Mouse (Mus musculus): ENCODE data around the gene Mepce. TPM values are rescaled to one million over a fixed set of nuclear protein-coding genes. Genes with fewer than 3 reads are reported as not detected.
"Not testable (repeated sequence)": the region's sequence is repeated elsewhere in the genome, so short reads cannot be mapped to it uniquely, and the experiment has no call there.

The Mepce gene
- polyA plus RNA-seq (2015; fragmentation: Nextera tagmentation; extraction: Ambion mirVana): 7.4 and 8.2 TPM in 2 replicates

DNA sequence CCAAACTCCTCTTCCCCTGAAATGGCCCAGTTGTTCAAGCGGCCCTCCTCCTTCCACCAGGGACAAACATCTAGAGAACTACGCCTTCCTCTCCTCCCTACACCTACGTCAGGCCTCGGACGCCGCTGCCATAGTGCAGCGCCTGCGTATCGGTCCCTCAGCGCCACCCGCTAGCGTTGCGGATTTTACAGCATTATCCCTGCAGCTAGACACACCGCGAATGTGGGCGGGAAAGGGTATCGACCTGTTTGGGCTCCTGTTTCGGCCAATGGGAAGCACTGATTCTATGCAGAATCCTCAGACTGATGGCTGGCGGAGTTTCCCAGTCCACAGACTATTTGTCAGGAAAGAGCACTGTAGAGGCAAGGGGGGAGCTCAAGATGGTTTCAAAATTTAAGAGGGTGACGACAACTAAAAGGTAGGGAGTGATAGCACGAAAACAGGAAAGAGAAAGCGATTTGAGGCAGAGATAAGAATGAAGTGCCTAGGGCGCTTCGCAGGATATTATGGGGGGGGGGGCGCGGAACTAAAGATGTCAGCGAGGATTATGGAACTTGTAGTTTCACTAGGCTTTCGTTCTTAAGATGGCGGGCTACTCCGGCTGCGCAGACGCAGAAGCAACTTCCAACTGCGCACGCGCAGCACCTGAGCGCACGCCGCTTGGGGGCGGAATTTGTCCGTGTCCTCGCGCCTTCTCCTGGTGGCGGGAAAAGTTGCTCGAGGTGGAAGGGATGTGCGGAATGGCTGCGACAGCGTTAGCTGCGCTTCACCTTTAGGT is at the start of gene Mepce, which contains the start of gene Zcwpw1:
Mepce (minus strand) TSS at position 505 of the 778 bp plus-strand sequence.
Zcwpw1 (plus strand) TSS at position 648 of the 778 bp plus-strand sequence.
- no peaks in the 10 kb centered on the region for H3K27me3 ChIP-seq (ENCODE audit: control insufficient read depth, insufficient read depth, low read length)
- H3K4me3 ChIP-seq (replicated peaks; ENCODE audit: low read length): peak within 1 kb of the TSS; percentile 79
- H3K4me1 ChIP-seq (ENCODE audit: control insufficient read depth, insufficient read depth, low read length): peaks cover 23% of the 10 kb centered on the region
- peak; percentile 61 for ATAC-seq (ENCODE audit: insufficient read depth, low FRiP score)
- peaks cover 9% of the 10 kb centered on the region; the same call in 1 of the 2 replicates for H3K36me3 ChIP-seq (ENCODE audit: control insufficient read depth, insufficient read depth, low read length)
- peak within 1 kb of the TSS; percentile 100 for H3K27ac ChIP-seq (ENCODE audit: low read length)
- H3K9ac ChIP-seq (ENCODE audit: low read length): peak within 1 kb of the TSS; percentile 92
- peak within 1 kb of the TSS; percentile 90 for H3K4me2 ChIP-seq (ENCODE audit: low read depth, low read length)
- no peaks in the 10 kb centered on the region for H3K9me3 ChIP-seq (replicated peaks; ENCODE audit: control insufficient read depth, low read length)
- under 1% methylated on average over 48 of the region's 48 CpGs for WGBS

DNA sequence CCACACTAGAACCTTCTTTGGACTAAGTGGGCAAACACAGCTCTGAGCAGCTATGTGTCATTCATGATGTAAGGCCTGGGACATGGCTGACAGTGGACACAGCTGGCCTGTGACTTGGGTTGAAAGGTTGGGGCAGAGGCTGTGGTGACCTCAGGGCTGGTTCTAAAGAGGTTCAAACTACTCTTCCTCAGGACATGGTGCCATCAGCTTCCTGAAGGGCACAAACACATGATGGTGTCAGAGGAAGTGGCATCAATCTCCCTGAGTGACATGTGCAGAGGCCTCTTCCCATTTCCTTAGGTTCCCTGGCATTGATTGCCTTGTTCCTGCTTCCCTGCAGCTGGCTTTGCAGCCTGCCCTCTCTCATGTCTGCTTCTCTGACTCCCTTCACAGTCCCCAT is 49.7 kb upstream of the Mepce start:
- H3K9ac ChIP-seq (ENCODE audit: low read length); H3K9me3 ChIP-seq (replicated peaks; ENCODE audit: control insufficient read depth, low read length); H3K27me3 ChIP-seq (ENCODE audit: control insufficient read depth, insufficient read depth, low read length); ATAC-seq (ENCODE audit: insufficient read depth, low FRiP score); H3K4me3 ChIP-seq (replicated peaks; ENCODE audit: low read length); H3K4me1 ChIP-seq (ENCODE audit: control insufficient read depth, insufficient read depth, low read length); H3K4me2 ChIP-seq (ENCODE audit: low read depth, low read length); H3K36me3 ChIP-seq (ENCODE audit: control insufficient read depth, insufficient read depth, low read length); H3K27ac ChIP-seq (ENCODE audit: low read length): not testable (repeated sequence)

DNA sequence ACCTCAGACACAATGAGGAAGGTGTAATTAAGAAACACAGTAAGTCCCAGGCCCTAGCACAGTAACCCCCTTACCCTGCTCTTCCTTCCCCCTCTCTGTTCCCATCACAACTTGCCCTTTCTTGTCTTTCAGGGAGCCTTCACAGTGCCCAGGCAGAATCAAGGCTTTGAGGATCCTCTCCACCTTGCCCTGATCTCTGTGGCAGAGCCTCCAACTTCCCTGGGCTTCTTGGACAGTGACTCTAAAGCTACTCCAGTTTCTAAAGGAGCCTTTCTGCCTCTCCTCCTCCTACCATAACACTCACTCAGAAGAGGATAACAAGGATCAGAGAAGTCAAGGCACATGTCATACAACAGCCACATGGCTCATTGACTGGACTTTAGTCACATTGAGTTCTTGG is 49.2 kb upstream of the Mepce start:
- no peaks in the 10 kb centered on the region for H3K36me3 ChIP-seq (ENCODE audit: control insufficient read depth, insufficient read depth, low read length)
- no peak overlapping the region for H3K4me2 ChIP-seq (ENCODE audit: low read depth, low read length)
- no peak overlapping the region for H3K9ac ChIP-seq (ENCODE audit: low read length)
- H3K27ac ChIP-seq (ENCODE audit: low read length): no peak overlapping the region
- H3K4me3 ChIP-seq (replicated peaks; ENCODE audit: low read length): no peak overlapping the region
- no peak for ATAC-seq (ENCODE audit: insufficient read depth, low FRiP score)
- H3K27me3 ChIP-seq (ENCODE audit: control insufficient read depth, insufficient read depth, low read length): no peaks in the 10 kb centered on the region
- H3K9me3 ChIP-seq (replicated peaks; ENCODE audit: control insufficient read depth, low read length): no peaks in the 10 kb centered on the region
- no peaks in the 10 kb centered on the region for H3K4me1 ChIP-seq (ENCODE audit: control insufficient read depth, insufficient read depth, low read length)

DNA sequence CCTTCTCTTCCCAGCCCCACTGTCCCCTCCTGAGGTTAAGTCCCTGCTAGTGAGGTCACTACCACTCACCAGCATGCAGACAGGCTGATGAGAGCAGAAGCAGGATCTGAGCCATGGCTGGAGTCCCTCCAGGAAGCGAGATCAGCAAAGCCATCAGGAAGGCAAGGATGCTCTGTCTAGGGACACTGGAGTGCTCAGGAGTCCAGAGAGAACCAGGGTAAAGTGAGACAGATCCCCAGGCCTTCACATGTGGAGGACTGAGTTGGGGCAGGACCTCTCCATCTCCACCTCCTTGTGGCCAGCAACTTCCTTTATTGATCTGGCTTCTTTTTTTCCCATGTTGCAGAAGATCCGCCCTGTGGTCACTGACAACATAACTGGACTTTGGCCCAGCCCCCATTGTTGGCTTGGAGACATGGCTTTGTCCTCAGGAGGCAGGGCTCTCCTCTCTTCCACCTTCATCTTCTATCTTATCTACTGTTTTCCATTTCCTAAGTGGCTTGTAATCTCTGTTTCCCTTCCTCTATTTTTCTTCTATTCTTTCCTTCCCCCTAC is 48.6 kb upstream of the Mepce start, which contains the start of gene Pilra:
Pilra (minus strand) TSS at position 316 of the 555 bp plus-strand sequence.
- H3K9me3 ChIP-seq (replicated peaks; ENCODE audit: control insufficient read depth, low read length); H3K9ac ChIP-seq (ENCODE audit: low read length); ATAC-seq (ENCODE audit: insufficient read depth, low FRiP score); H3K4me2 ChIP-seq (ENCODE audit: low read depth, low read length); H3K36me3 ChIP-seq (ENCODE audit: control insufficient read depth, insufficient read depth, low read length); H3K27me3 ChIP-seq (ENCODE audit: control insufficient read depth, insufficient read depth, low read length); H3K4me3 ChIP-seq (replicated peaks; ENCODE audit: low read length); H3K27ac ChIP-seq (ENCODE audit: low read length); H3K4me1 ChIP-seq (ENCODE audit: control insufficient read depth, insufficient read depth, low read length): not testable (repeated sequence)
- 51% methylated on average over 2 of the region's 2 CpGs for WGBS

DNA sequence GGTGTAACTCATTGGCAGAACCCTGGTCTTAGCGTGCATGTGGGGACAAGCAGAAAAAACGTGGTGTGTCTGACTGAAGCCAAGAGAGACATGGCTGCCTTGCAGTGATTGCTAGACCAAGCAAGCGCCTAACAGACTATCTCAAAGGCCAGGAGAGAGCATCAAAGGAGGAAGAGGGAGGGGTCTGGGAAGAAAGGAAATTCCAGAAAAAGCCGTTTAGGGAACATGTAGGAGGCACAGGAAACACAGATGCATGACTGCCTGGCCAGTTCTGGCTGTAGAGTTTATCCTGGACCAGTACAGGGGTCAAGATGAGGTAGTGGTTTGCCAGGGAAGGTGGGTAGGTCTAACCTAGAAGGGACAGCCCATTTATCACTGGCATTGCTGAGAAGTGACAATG is 46.0 kb upstream of the Mepce start:
- no peak for ATAC-seq (ENCODE audit: insufficient read depth, low FRiP score)
- WGBS: 49% methylated on average over 4 of the region's 4 CpGs

DNA sequence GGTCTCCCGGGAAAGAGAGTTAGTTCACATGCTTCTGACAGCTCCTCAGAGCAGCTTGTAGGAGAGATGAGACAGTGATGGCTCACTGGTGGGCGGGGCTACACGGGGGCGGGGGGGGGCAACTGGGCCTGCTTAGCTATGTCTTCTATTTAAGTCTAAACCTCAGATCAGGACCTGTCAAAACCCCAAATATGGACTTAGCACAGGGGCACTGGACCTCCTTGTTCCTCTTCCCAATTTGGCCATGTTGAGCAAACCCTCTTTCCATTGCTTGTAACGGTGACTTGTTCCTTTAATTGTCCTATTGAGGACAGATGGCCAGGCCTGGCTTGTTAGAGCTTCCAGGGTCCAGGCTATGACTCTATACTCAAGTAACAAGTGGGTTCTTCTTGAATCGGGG is 44.1 kb upstream of the Mepce start:
- no peak for ATAC-seq (ENCODE audit: insufficient read depth, low FRiP score)
- Histone ChIP-seq H3K4me1 (ENCODE audit: control insufficient read depth, insufficient read depth, low read length) (no peaks in the 10 kb centered on the region), H3K9me3 (replicated peaks; ENCODE audit: control insufficient read depth, low read length) (no peaks in the 10 kb centered on the region), H3K4me3 (replicated peaks; ENCODE audit: low read length) (no peak overlapping the region), H3K36me3 (ENCODE audit: control insufficient read depth, insufficient read depth, low read length) (no peaks in the 10 kb centered on the region), H3K27me3 (ENCODE audit: control insufficient read depth, insufficient read depth, low read length) (no peaks in the 10 kb centered on the region), H3K27ac (ENCODE audit: low read length) (no peak overlapping the region), H3K4me2 (ENCODE audit: low read depth, low read length) (no peak overlapping the region), H3K9ac (ENCODE audit: low read length) (no peak overlapping the region)
- 75% methylated on average over 6 of the region's 6 CpGs for WGBS

More for the DNA sequence above, 46.0 kb upstream of the Mepce start:
- Histone ChIP-seq H3K9ac (ENCODE audit: low read length) (no peak overlapping the region), H3K27ac (ENCODE audit: low read length) (no peak overlapping the region), H3K4me2 (ENCODE audit: low read depth, low read length) (no peak overlapping the region), H3K36me3 (ENCODE audit: control insufficient read depth, insufficient read depth, low read length) (no peaks in the 10 kb centered on the region), H3K4me3 (replicated peaks; ENCODE audit: low read length) (no peak overlapping the region), H3K27me3 (ENCODE audit: control insufficient read depth, insufficient read depth, low read length) (no peaks in the 10 kb centered on the region), H3K4me1 (ENCODE audit: control insufficient read depth, insufficient read depth, low read length) (no peaks in the 10 kb centered on the region), H3K9me3 (replicated peaks; ENCODE audit: control insufficient read depth, low read length) (no peaks in the 10 kb centered on the region)

DNA sequence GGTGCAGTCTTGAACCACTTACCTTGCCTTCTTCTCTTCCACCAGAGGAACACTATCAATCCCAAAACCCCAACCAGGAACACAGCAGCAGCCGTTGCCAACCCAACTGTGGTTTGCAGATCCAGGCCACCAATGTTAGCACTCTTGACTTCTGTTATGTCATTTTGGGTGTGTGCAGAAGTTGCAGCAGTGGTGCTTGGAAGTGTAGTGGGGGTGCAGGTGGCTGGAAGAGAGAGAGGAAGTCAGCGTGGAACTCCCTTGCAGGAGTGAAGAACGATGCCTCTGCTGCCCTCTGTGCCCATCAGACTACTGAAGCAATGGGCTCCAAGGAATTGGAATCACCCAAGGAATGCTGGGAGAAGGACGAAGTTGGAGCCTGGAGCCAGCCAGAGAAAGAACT is 43.7 kb upstream of the Mepce start:
- H3K4me2 ChIP-seq (ENCODE audit: low read depth, low read length): no peak overlapping the region
- H3K9ac ChIP-seq (ENCODE audit: low read length): no peak overlapping the region
- H3K27ac ChIP-seq (ENCODE audit: low read length): no peak overlapping the region
- H3K36me3 ChIP-seq (ENCODE audit: control insufficient read depth, insufficient read depth, low read length): no peaks in the 10 kb centered on the region
- H3K4me1 ChIP-seq (ENCODE audit: control insufficient read depth, insufficient read depth, low read length): no peaks in the 10 kb centered on the region
- 79% methylated on average over 4 of the region's 4 CpGs for WGBS
- H3K27me3 ChIP-seq (ENCODE audit: control insufficient read depth, insufficient read depth, low read length): no peaks in the 10 kb centered on the region
- no peak for ATAC-seq (ENCODE audit: insufficient read depth, low FRiP score)
- no peaks in the 10 kb centered on the region for H3K9me3 ChIP-seq (replicated peaks; ENCODE audit: control insufficient read depth, low read length)
- H3K4me3 ChIP-seq (replicated peaks; ENCODE audit: low read length): no peak overlapping the region

DNA sequence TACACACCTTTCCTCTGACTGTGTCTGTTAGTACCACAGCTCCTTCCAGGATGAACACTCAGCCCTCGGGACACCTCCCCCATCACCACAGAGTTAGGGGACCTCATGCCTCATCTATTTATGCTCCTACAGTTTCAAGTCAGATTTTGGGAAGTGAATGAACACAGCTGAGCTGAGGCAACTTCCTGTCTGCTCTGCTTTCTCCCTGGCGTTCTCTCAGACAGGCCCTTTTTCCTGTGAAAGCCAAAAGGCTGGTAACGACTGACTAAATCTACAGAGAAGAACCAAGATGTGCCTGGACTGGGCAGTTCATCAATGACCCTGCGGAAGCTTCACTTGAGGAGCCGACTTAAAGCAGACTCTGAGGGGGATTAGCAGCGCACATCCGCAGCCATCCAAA is 42.8 kb upstream of the Mepce start:
- Histone ChIP-seq H3K9me3 (replicated peaks; ENCODE audit: control insufficient read depth, low read length) (no peaks in the 10 kb centered on the region), H3K27me3 (ENCODE audit: control insufficient read depth, insufficient read depth, low read length) (no peaks in the 10 kb centered on the region), H3K4me2 (ENCODE audit: low read depth, low read length) (no peak overlapping the region), H3K27ac (ENCODE audit: low read length) (no peak overlapping the region), H3K36me3 (ENCODE audit: control insufficient read depth, insufficient read depth, low read length) (no peaks in the 10 kb centered on the region), H3K4me1 (ENCODE audit: control insufficient read depth, insufficient read depth, low read length) (no peaks in the 10 kb centered on the region), H3K9ac (ENCODE audit: low read length) (no peak overlapping the region), H3K4me3 (replicated peaks; ENCODE audit: low read length) (no peak overlapping the region)
- ATAC-seq (ENCODE audit: insufficient read depth, low FRiP score): no peak
- WGBS: 72% methylated on average over 7 of the region's 7 CpGs

DNA sequence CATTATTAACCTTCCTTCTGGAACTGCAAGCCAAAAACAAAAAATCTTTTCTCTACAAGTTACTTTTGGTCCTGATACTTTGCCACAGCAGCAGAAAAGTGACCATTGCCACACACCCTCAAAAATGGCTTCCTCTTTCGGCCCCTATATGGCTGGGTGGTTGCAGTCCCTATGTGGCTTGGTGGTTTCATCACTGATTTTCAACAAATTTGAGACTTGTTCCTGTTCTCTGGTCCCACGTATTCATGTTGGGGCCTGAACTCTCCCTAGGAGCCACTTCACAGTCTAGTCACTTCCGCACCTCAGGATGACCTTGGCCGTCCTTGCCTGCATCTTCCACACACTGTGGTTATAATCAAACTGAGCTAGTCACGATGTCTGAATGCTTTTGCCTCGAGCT is 41.2 kb upstream of the Mepce start:
- Histone ChIP-seq H3K4me1 (ENCODE audit: control insufficient read depth, insufficient read depth, low read length) (no peaks in the 10 kb centered on the region), H3K9ac (ENCODE audit: low read length) (no peak overlapping the region), H3K36me3 (ENCODE audit: control insufficient read depth, insufficient read depth, low read length) (no peaks in the 10 kb centered on the region), H3K4me3 (replicated peaks; ENCODE audit: low read length) (no peak overlapping the region), H3K9me3 (replicated peaks; ENCODE audit: control insufficient read depth, low read length) (no peaks in the 10 kb centered on the region), H3K4me2 (ENCODE audit: low read depth, low read length) (no peak overlapping the region), H3K27me3 (ENCODE audit: control insufficient read depth, insufficient read depth, low read length) (no peaks in the 10 kb centered on the region), H3K27ac (ENCODE audit: low read length) (no peak overlapping the region)
- no peak for ATAC-seq (ENCODE audit: insufficient read depth, low FRiP score)
- WGBS: 81% methylated on average over 6 of the region's 6 CpGs

All from stomach, embryonic 16.5 days (tissue).